Mouse (Mus musculus) G1E-ER4 (cell line): ENCODE measurements around the gene Fos. TPM values are rescaled to one million over a fixed set of nuclear protein-coding genes. Genes with fewer than 3 reads are reported as not detected.

Experiments
- GATA1 ChIP-seq: IDR thresholded peaks from one replicate; pipeline ENCODE4 v1.8.0; 2012; ENCODE audit warnings: low read length, inconsistent platforms
- polyA plus RNA-seq: library from polyadenylated mRNA; stranded (reverse); fragments of >175 nt; gene quantifications from 2 replicates; pipeline ENCODE4 v1.2.3, GENCODE M21; 2012

The Fos gene
- polyA plus RNA-seq, 1 experiment = 2.8 TPM

- TF ChIP-seq GATA1 = no peak
These were observed 1.7 kb downstream of the Fos start for GRCm38 (mm10) chr12:85475232-85475919.

- no peak for TF ChIP-seq GATA1
These were observed 2.5 kb downstream of the Fos start for GRCm38 (mm10) chr12:85475920-85476828.

GRCm38 (mm10) chr12:85477219-85477618 lies 3.5 kb downstream of the Fos start:
- TF ChIP-seq GATA1 = no peak

- TF ChIP-seq GATA1 = no peak
These were observed 4.1 kb downstream of the Fos start for GRCm38 (mm10) chr12:85477804-85478203.

GRCm38 (mm10) chr12:85478696-85479095 lies 5.0 kb downstream of the Fos start:
- no peak for TF ChIP-seq GATA1

- no peak for TF ChIP-seq GATA1
These were observed 5.5 kb downstream of the Fos start for GRCm38 (mm10) chr12:85479190-85479589.

GRCm38 (mm10) chr12:85483155-85483554 lies 9.5 kb downstream of the Fos start:
- no peak for TF ChIP-seq GATA1

GRCm38 (mm10) chr12:85484655-85485054 lies 11.0 kb downstream of the Fos start:
- no peak for TF ChIP-seq GATA1

GRCm38 (mm10) chr12:85485890-85486765 lies 12.4 kb downstream of the Fos start:
- TF ChIP-seq GATA1 = no peak

GRCm38 (mm10) chr12:85486766-85487069 lies 13.0 kb downstream of the Fos start:
- no peak for TF ChIP-seq GATA1

- no peak for TF ChIP-seq GATA1
These were observed 14.0 kb downstream of the Fos start for GRCm38 (mm10) chr12:85487545-85488141.

- TF ChIP-seq GATA1 = no peak
These were observed 15.7 kb downstream of the Fos start for GRCm38 (mm10) chr12:85489232-85489886.

- TF ChIP-seq GATA1 = no peak
These were observed 16.6 kb downstream of the Fos start for GRCm38 (mm10) chr12:85490096-85490820.

GRCm38 (mm10) chr12:85490991-85491390 lies 17.3 kb downstream of the Fos start:
- no peak for TF ChIP-seq GATA1
